Comparison of ENCODE assay signal across 12 mouse cellular contexts in the genomic region with DNA sequence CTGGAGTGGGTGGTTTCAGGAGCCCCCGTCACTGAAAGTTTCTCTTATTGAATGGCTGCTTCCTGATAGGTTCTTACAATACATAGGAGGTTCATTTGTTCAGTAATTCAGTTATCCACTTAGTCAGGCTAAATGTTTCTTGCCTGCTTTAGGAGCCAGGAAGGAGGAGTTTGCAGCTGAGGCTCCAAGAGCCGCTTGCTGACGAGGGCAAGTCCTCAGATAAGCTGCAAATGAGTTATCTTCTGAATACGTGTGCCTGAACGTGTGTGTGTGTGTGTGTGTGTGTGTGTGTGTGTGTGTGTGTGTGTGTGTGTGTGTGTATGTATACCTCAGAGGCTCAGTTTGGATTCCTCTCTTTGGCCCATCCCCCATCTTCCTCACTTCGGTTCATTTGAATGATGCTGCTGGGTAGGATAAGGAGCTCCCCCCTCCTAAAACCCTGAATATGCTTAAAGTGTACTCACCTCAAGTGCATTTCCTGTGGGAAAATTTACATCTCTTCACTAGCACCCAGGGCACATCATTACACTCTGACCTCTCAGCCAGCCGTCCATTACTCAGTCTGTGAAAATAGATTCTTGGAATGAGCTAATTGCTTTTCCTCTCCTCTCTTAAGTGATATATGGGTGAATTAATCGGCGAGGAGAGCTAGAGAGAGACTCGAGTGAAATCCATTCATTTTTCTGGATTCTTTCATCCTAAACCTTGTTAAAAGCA. TPM values are rescaled to one million over a fixed set of nuclear protein-coding genes. Genes with fewer than 3 reads are reported as not detected.
DNase-seq lines count a peak whose midpoint lies in the region; ATAC-seq and TF ChIP-seq lines count a peak whose summit lies in the region.
"Had no signal": no experiment of that assay in that cellular context is flagged by ENCODE, and none has a peak within 500 bp of the region (broad histone marks: within the 10 kb centered on the region; RNA-seq: fewer than 3 reads in every experiment).

No protein-coding gene starts in this region.

- H3K4me1 ChIP-seq in heart, embryonic 11.5 days (ENCODE audit: control insufficient read depth, insufficient read depth, low read length), result peaks cover 57% of the 10 kb centered on the region
- H3K4me1 ChIP-seq in lung, embryonic 16.5 days (replicated peaks; ENCODE audit: control insufficient read depth, insufficient read depth, low read length), result peaks cover 40% of the 10 kb centered on the region
- H3K4me1 ChIP-seq in small intestine, adult 2 months (ENCODE audit: control insufficient read depth, insufficient read depth, insufficient read length, low read length), result no peaks in the 10 kb centered on the region; the same call in 1 of the 2 replicates
- H3K4me1 ChIP-seq: midbrain, embryonic 13.5 days had no signal

- no peak overlapping the region for H3K4me3 ChIP-seq in heart, embryonic 11.5 days (ENCODE audit: low read depth, low read length)
- no peak overlapping the region for H3K4me3 ChIP-seq in lung, embryonic 16.5 days (ENCODE audit: low read length)
- no peak overlapping the region for H3K4me3 ChIP-seq in small intestine, adult 2 months (ENCODE audit: low read depth, low read length)
- H3K4me3 ChIP-seq: embryonic facial prominence, embryonic 12.5 days; midbrain, embryonic 13.5 days had no signal

- H3K9me3 ChIP-seq in heart, embryonic 11.5 days (replicated peaks; ENCODE audit: control insufficient read depth, low read length), result no peaks in the 10 kb centered on the region
- H3K9me3 ChIP-seq in lung, embryonic 16.5 days (ENCODE audit: control insufficient read depth, low read length), result no peaks in the 10 kb centered on the region
- H3K9me3 ChIP-seq: embryonic facial prominence, embryonic 12.5 days; midbrain, embryonic 13.5 days had no signal

- WGBS in heart, embryonic 11.5 days (ENCODE audit: insufficient replicate concordance), result 33% methylated on average over 10 of the region's 10 CpGs
- WGBS in lung, embryonic 16.5 days, result 32% methylated on average over 10 of the region's 10 CpGs
- WGBS in small intestine, adult 2 months, result 46% methylated on average over 10 of the region's 10 CpGs

- no peak for ATAC-seq in heart, embryonic 11.5 days (replicated peaks; ENCODE audit: insufficient number of reproducible peaks, low FRiP score, low TSS enrichment)
- no peak for ATAC-seq in lung, embryonic 16.5 days (ENCODE audit: low read depth)
- ATAC-seq: midbrain, embryonic 13.5 days had no signal

- H3K9ac ChIP-seq in heart, embryonic 11.5 days (ENCODE audit: low read depth, low read length), result peak overlapping the region; percentile 46; the same call in 1 of the 2 replicates
- no peak overlapping the region for H3K9ac ChIP-seq in lung, embryonic 16.5 days (ENCODE audit: low read length)
- H3K9ac ChIP-seq: embryonic facial prominence, embryonic 12.5 days; midbrain, embryonic 13.5 days had no signal

- no peak for TF ChIP-seq CTCF in small intestine, adult 2 months (IDR thresholded peaks at IDR 0.05; ENCODE audit: extremely low read depth, insufficient read length, insufficient replicate concordance, low read depth, low read length)

- peaks cover 12% of the 10 kb centered on the region; the same call in 1 of the 2 replicates for H3K36me3 ChIP-seq in heart, embryonic 11.5 days (ENCODE audit: control insufficient read depth, insufficient read depth, low read length)
- peaks cover 10% of the 10 kb centered on the region for H3K36me3 ChIP-seq in lung, embryonic 16.5 days (ENCODE audit: control insufficient read depth, insufficient read depth, low read length)
- H3K36me3 ChIP-seq in small intestine, adult 2 months (ENCODE audit: control insufficient read depth, insufficient read depth, low read length), result peaks cover 4% of the 10 kb centered on the region

- DNase-seq in heart, adult 9 months (ENCODE audit: low spot score in 2 of 2), result no peak
- no peak for DNase-seq in lung, postnatal 25 days (ENCODE audit: low spot score)
- DNase-seq in induced T-regulatory cell, adult 2 months (ENCODE audit: low read depth), result peak; percentile 77
- no peak for DNase-seq in left cerebral cortex, adult 11 months (ENCODE audit: low spot score)
- no peak for DNase-seq in thymus, postnatal 14 days
- DNase-seq: adrenal gland, postnatal 14 days; gastrocnemius, postnatal 36 days had no signal

- no peak overlapping the region for H3K4me2 ChIP-seq in heart, embryonic 11.5 days
- no peak overlapping the region for H3K4me2 ChIP-seq in lung, embryonic 16.5 days (ENCODE audit: low read depth, low read length)
- H3K4me2 ChIP-seq: embryonic facial prominence, embryonic 12.5 days; midbrain, embryonic 13.5 days had no signal

- H3K27me3 ChIP-seq in heart, embryonic 11.5 days (ENCODE audit: control insufficient read depth, insufficient read depth, low read length), result no peaks in the 10 kb centered on the region
- H3K27me3 ChIP-seq in lung, embryonic 16.5 days (ENCODE audit: control insufficient read depth, insufficient read depth, low read depth, low read length), result no peaks in the 10 kb centered on the region
- H3K27me3 ChIP-seq in small intestine, adult 2 months (ENCODE audit: control insufficient read depth, insufficient read depth, low read length), result no peaks in the 10 kb centered on the region
- H3K27me3 ChIP-seq: embryonic facial prominence, embryonic 12.5 days; midbrain, embryonic 13.5 days had no signal

- peak overlapping the region; percentile 59 for H3K27ac ChIP-seq in heart, embryonic 11.5 days (ENCODE audit: low read depth, low read length)
- H3K27ac ChIP-seq in lung, embryonic 16.5 days (ENCODE audit: low read length), result peak overlapping the region; percentile 81
- H3K27ac ChIP-seq in small intestine, adult 2 months (ENCODE audit: insufficient read depth, low read depth, low read length), result peak overlapping the region; percentile 57
- H3K27ac ChIP-seq: embryonic facial prominence, embryonic 12.5 days; midbrain, embryonic 13.5 days had no signal

- no peak for TF ChIP-seq POLR2A in small intestine, adult 2 months (IDR thresholded peaks at IDR 0.05; ENCODE audit: low read depth, low read length)

RNA-seq across cellular contexts. Expression of gene Adam19, which starts 35.3 kb away (rescaled TPM):
- 24.4 and 31.7 TPM in 2 replicates for polyA plus RNA-seq in heart, embryonic 11.5 days (2014; fragmentation: Nextera tagmentation; extraction: Ambion mirVana)
- 20.7 and 22.2 TPM in 2 replicates for polyA plus RNA-seq in lung, embryonic 16.5 days (2015; fragmentation: Nextera tagmentation; extraction: Ambion mirVana)
- polyA plus RNA-seq in small intestine, adult 2 months (2012; rRNA removed), result 4.4 and 6.8 TPM in 2 replicates

RNA-seq across cellular contexts. Expression of gene Gm12166, which starts 39.0 kb away (rescaled TPM):
- polyA plus RNA-seq in heart, embryonic 11.5 days (2014; fragmentation: Nextera tagmentation; extraction: Ambion mirVana), result 2.4 and 9.0 TPM in 2 replicates
- 5.4 and 6.8 TPM in 2 replicates for polyA plus RNA-seq in lung, embryonic 16.5 days (2015; fragmentation: Nextera tagmentation; extraction: Ambion mirVana)
- polyA plus RNA-seq in small intestine, adult 2 months (2012; rRNA removed), result 12.6 and 25.3 TPM in 2 replicates
